Mouse (Mus musculus) c-Kit-negative CD71-positive TER-119-positive erythroid progenitor cells, embryonic 14.5 days (primary cell): ENCODE measurements at regions not wholly inside any gene's neighbourhood (a gene's known extent, or its start where the extent isn't known, plus 50 kb on each side); places are given as distances from the start of the nearest gene placed in this dataset.
A peak's percentile ranks its signal among the peaks of the same experiment; 100 is the strongest.
"Not testable (repeated sequence)": the region's sequence is repeated elsewhere in the genome, so short reads cannot be mapped to it uniquely, and the experiment has no call there.

Experiments
- DNase-seq: peaks from one replicate; pipeline ENCODE4 v3.0.0-alpha.2; 2013; ENCODE audit warnings: low read depth, low spot score

GRCm38 (mm10) chr6:50821401-50822235 lies 167.4 kb upstream of the Npvf start:
- no peak for DNase-seq

GRCm38 (mm10) chr6:50822236-50823151 lies 168.3 kb upstream of the Npvf start:
- no peak for DNase-seq

GRCm38 (mm10) chr6:50823220-50823910 lies 169.1 kb upstream of the Npvf start:
- DNase-seq: no peak

GRCm38 (mm10) chr6:50824466-50824865 lies 170.2 kb upstream of the Npvf start:
- DNase-seq: no peak

- DNase-seq: no peak
These were observed 177.5 kb upstream of the Npvf start for GRCm38 (mm10) chr6:50831725-50832124.

GRCm38 (mm10) chr6:50835997-50836625 lies 181.9 kb upstream of the Npvf start:
- DNase-seq: no peak

GRCm38 (mm10) chr6:50840826-50841225 lies 186.6 kb upstream of the Npvf start:
- no peak for DNase-seq

GRCm38 (mm10) chr6:50845246-50845645 lies 191.0 kb upstream of the Npvf start:
- DNase-seq: not testable (repeated sequence)

GRCm38 (mm10) chr6:50846740-50847516 lies 192.7 kb upstream of the Npvf start:
- DNase-seq: no peak

GRCm38 (mm10) chr6:50847548-50847947 lies 193.3 kb upstream of the Npvf start:
- DNase-seq: no peak

- no peak for DNase-seq
These were observed 204.9 kb upstream of the Npvf start for GRCm38 (mm10) chr6:50859162-50859561.

GRCm38 (mm10) chr6:50877991-50878390 lies 223.8 kb upstream of the Npvf start:
- DNase-seq: no peak

GRCm38 (mm10) chr6:50882298-50882697 lies 228.1 kb upstream of the Npvf start:
- DNase-seq: no peak

- DNase-seq: no peak
These were observed 228.5 kb upstream of the Npvf start for GRCm38 (mm10) chr6:50882759-50883158.

- DNase-seq: no peak
These were observed 230.8 kb upstream of the Npvf start for GRCm38 (mm10) chr6:50885031-50885430.

GRCm38 (mm10) chr6:50885771-50886360 lies 231.6 kb upstream of the Npvf start:
- DNase-seq: no peak

GRCm38 (mm10) chr6:50890370-50891204 lies 236.3 kb upstream of the Npvf start:
- peak; percentile 67 for DNase-seq

GRCm38 (mm10) chr6:50891205-50891526 lies 236.9 kb upstream of the Npvf start:
- no peak for DNase-seq

- no peak for DNase-seq
These were observed 244.6 kb upstream of the Npvf start for GRCm38 (mm10) chr6:50898792-50899191.
